Mouse (Mus musculus): ENCODE data around the gene Nav1.
A peak's percentile ranks its signal among the peaks of the same experiment; 100 is the strongest.

Nav1 gene

DNA sequence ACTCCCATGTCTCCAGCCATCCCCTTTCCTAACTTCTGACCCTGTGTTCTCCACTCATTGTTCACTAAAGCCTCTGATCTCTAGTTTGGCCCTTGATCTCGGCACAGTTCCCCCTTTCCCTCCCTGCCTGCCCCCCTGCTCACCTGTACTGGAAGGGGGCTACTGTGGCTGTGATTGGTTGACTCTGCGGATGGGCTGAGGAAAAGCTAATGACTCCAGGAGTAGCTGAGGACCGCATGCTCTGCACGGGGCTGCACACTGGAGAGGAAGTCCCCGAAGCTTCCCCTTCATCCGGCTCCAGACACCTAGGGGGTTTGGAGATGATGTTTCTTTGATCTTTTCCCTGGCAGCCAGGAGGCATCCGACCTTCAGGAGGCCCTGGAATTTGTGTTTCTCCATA is at the start of gene Nav1:
Nav1 (minus strand) TSS at position 277 of the 400 bp plus-strand sequence.
- no peak for DNase-seq (ENCODE audit: low spot score in 2 of 2)

- no peak for DNase-seq (ENCODE audit: low spot score in 2 of 2)
These were observed 46.8 kb upstream of the Nav1 start for GRCm38 (mm10) chr1:135653909-135654308.

- DNase-seq (ENCODE audit: low spot score in 2 of 2): no peak
These were observed 38.5 kb upstream of the Nav1 start for GRCm38 (mm10) chr1:135645459-135646195.

DNA sequence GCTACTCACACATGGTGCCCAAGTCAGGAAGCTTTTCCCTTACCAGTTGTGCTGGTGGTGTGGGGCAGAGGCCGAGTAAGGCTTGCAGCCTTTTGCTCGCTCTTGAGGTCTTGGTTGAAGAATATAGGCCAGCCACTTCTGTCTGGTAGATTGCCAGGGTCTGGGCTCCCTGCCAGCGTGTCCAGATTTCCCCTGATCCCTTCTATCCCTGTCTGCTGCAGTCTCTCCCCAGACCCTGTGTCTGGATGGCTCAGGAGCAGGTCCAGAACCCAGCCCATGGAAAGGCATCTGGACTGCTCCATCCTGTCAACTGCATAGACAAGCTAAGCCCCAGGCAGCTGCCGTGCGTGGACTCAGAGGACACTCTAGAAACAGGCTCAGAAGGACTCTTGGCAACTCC is 37.0 kb upstream of the Nav1 start:
- DNase-seq (ENCODE audit: low spot score in 2 of 2): no peak

- DNase-seq (ENCODE audit: low spot score in 2 of 2): no peak
These were observed 36.6 kb upstream of the Nav1 start for GRCm38 (mm10) chr1:135643691-135644090.

- no peak for DNase-seq (ENCODE audit: low spot score in 2 of 2)
These were observed 32.8 kb upstream of the Nav1 start for GRCm38 (mm10) chr1:135639853-135640252.

DNA sequence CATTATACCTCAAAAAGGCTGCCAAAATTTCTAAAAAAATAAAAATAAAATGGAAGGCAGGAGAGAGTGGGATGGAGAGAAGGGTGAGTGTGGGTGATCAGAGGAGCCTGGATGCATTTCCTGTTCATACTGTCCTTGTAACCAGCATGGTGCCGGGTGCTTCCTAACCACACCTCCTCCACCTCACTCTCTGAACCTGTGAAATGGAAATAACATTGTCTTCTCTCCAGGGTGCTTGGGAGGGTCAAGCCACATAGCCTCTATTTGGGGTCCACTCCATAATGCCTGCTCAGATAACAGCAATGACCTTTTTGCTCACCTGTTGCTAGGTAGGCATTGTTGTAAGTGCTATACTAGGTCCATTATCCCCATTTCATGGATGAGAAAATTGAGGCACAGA is 32.0 kb upstream of the Nav1 start:
- DNase-seq (ENCODE audit: low spot score in 2 of 2): no peak

DNA sequence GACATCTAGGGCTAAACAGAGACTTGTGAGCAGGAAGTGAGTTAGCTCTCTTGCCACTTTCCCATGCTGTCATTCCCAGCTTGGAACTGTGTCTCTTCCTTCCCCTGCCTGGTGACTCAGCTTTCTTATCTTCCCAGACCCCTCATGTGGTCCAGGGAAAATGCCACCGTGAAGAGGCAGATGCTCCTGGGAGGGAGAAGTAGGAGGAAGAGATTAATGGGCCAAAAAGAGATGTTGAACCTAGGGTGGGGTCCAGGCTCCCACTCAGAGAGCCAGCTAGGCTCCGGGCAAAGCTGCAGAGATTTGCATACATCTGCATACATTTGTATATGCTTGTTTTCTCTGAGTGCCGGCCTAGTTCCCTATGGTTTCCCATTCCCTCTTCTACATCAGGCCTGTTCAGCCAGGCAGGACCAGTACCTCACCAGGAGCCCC is 30.5 kb upstream of the Nav1 start:
- no peak for DNase-seq (ENCODE audit: low spot score in 2 of 2)

DNA sequence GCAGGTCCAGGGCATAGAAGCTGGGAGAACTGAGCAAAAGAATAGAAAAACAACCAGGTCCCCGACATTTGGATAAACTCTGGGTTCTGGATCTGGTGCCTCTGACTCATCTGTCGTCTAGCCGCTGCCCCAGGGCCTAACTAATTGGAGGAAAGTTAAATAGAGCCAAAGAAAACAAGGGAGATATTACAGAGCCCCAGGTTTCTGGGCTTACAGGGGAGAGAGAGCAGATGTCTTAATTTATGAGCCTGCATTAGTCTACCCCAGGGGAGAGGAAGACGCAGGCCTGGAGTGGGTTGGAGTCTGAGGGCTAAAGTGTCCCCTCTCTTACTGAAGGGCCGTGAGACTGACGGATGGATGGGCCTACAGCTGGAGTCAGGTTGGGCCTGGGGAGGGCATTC is 29.0 kb upstream of the Nav1 start:
- no peak for DNase-seq (ENCODE audit: low spot score in 2 of 2)

DNA sequence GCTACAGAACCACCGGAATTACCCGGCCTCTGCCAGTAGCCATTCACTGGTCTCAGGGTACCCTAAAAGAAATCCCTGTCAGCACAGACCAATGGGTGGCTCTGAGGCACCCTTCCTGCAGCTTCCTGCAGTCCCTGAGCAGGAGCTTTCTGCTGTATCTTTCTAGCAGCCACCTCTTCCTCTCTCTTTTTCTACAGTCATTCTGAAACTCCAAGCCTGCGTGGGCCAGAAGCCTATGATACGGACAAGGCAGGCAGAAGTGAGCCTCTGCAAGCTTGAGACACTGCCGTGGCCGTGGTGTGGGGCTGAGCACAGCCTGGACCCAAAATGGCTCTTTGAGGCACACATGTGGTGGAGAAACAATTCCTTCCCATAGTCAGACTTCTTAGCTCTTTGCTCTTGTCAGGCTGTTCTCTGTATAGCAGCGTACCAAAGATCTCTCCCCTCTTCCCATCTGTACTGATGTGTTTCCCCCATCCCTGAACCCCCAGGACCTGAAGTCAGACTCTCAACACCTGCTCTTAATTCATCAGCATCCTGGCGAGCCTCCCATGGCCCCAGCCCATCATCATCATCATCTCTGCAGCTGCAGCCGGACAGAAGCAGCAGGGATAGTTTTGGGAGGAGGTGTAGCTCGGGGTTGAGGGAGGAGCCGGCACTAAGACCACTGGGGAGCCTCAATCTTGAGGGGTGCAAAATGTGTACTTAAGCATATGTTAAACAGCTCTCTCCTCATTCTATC is 28.4 kb upstream of the Nav1 start:
- DNase-seq (ENCODE audit: low spot score in 2 of 2): no peak

DNA sequence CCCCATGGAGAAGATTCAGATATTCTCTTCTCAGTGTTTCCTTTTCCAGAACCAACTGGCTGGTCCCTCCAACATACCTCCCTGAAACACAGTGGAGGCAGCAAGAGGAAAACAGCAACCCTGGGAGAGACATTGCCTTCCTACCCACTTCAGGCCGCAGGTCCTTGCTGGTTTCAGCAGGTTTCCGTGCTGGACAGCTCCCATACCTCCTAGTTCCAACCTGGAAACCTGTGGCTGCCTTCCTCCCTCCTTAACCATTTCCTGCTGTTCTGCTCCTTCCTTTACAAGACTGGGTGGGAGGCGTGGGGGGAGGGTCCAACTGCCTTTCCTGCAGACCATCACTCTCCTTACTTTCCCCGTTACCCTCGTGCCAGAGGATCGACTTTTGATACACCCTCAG is 27.7 kb upstream of the Nav1 start:
- no peak for DNase-seq (ENCODE audit: low spot score in 2 of 2)

DNA sequence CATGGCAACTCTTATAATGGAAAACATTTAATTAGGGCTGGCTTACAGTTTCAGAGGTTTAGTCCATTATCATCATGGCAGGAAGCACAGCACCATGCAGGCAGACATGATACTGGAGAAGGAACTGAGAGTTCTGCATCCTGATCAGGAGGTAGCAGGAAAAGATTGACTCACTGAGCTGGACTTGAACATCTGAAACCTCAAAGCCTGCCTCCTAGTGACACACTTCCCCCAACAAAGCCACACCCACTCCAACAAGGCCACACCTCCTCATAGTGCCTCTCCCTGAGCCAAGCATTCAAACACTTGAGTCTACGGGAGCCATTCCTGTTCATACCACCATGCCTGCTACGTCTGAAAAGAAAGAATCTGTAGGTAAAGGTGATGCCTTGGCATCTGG is 26.8 kb upstream of the Nav1 start:
- no peak for DNase-seq (ENCODE audit: low spot score in 2 of 2)

DNA sequence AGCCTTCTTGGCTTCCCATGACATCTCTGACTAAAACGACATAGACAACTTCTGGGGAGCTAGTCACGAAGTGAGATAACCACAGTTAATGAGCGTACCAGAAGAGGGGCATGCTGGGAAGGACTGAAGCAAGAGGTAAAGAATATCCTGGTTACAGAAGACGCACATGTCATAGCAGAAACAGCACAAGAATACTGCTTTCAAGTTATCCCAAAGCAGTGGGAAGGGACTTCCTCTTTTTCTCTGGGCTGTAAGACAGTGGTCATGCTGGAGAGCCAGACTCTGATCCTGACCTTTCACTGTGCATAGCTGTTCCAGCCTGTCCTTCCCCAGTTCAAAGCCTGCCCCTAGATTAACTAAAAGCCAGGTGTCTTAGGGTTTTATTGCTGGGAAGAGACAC is 26.4 kb upstream of the Nav1 start:
- no peak for DNase-seq (ENCODE audit: low spot score in 2 of 2)

GRCm38 (mm10) chr1:135632199-135632598 is 25.1 kb upstream of the Nav1 start:
- DNase-seq (ENCODE audit: low spot score in 2 of 2): no peak

- DNase-seq (ENCODE audit: low spot score in 2 of 2): peak; percentile 15 to 21
These were observed 24.4 kb upstream of the Nav1 start for GRCm38 (mm10) chr1:135631515-135631914.

- DNase-seq (ENCODE audit: low spot score in 2 of 2): no peak
These were observed 22.8 kb upstream of the Nav1 start for GRCm38 (mm10) chr1:135629846-135630245.

DNA sequence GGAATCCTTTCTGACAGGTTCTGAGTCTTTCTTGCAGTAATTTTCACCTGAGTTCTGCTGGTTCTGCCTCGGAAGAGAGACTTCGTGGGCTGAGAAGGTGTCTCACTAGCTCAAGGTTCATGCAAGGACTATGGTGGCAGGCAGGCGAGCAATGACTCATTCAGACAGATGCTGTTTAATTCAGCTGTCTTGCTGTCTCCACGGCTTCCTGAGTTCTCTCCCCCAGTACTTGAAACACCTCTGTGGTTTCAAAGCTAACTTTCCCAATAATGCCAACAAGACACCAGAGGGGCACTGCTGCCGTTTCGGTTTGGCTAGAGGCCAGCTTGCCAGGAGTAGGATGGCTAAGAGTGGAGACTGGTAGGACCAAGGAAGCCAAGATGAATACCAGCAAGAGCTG is 19.1 kb upstream of the Nav1 start:
- no peak for DNase-seq (ENCODE audit: low spot score in 2 of 2)

GRCm38 (mm10) chr1:135625741-135626140 is 18.6 kb upstream of the Nav1 start:
- no peak for DNase-seq (ENCODE audit: low spot score in 2 of 2)

DNA sequence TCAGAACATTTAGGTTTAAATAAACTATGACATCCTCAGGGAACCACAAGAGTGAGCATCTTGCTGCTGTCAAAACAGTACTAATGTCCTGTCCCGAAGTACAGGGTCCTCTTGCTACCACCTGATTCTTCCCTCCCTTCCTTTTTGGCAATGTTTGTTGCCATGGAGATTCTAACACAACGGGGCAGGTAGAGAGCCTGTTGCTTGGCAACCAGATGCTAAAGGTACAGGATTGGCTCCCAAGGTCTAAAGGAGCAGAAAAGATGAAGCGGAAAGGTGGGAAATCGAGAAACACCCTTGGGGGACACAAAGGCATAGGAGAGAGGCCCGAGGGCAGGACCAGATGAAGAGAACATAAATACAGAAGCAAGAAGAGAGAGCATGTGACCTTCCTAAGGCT is 17.6 kb upstream of the Nav1 start:
- DNase-seq (ENCODE audit: low spot score in 2 of 2): no peak

DNA sequence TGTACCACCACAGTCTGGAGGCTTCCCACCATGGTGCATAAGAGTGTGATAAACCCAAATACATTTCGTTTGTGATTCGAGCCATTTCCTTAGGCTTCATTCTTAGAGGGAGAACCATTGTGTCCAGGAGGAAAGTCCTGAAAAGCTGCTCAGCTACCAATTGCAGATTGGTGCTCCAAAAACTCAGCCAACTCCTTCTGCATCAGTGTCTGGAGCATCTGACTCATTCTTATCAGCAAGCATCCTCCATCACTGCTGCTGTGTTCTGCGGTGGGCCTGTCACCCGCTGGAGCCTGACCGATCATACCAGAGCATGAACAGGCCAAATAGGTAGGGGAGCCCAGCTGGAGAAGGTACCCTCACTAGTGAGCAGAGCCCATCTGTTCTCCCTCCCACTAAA is 16.0 kb upstream of the Nav1 start:
- no peak for DNase-seq (ENCODE audit: low spot score in 2 of 2)

GRCm38 (mm10) chr1:135621307-135621706 is 14.2 kb upstream of the Nav1 start:
- no peak for DNase-seq (ENCODE audit: low spot score in 2 of 2)

- DNase-seq (ENCODE audit: low spot score in 2 of 2): no peak
These were observed 12.9 kb upstream of the Nav1 start for GRCm38 (mm10) chr1:135619932-135620391.

GRCm38 (mm10) chr1:135619130-135619529 is 12.0 kb upstream of the Nav1 start:
- no peak for DNase-seq (ENCODE audit: low spot score in 2 of 2)
